Mouse (Mus musculus): Measurements from ENCODE around the gene Ptprs. TPM values are rescaled to one million over a fixed set of nuclear protein-coding genes. Genes with fewer than 3 reads are reported as not detected.
A peak's percentile ranks its signal among the peaks of the same experiment; 100 is the strongest.

Ptprs gene
- polyA plus RNA-seq, 1 experiment, result 56.8 TPM

DNA sequence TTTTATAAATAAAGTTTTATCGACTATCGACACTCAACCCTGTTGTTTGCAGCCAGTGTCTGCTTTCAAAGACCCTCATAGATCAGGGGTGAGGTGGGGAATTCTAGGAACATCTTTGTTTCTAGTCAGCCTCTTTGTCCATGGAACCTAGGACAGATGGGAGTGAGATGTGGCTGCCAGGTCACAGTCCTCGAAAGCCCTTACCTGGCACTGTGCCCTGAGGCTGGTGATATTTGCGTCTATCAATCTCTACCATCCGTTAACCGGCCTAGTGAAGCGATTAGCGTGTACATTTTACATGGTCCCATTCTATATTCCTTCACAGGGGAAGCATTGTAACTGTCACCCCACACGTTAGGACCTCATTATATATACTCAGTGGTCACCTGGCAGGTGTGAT is 9.6 kb upstream of the Ptprs start:
- Histone ChIP-seq H3K27me3 (ENCODE audit: control insufficient read depth, insufficient read depth, insufficient read length) (no peaks in the 10 kb centered on the region), H3K79me2 (ENCODE audit: control insufficient read depth, insufficient read depth) (no peaks in the 10 kb centered on the region), H3ac (ENCODE audit: control insufficient read depth, insufficient read length, low read depth) (no peak overlapping the region), H3K36me3 (ENCODE audit: control insufficient read depth, insufficient read depth) (no peaks in the 10 kb centered on the region), H3K79me3 (ENCODE audit: low read depth) (no peaks in the 10 kb centered on the region), H3K4me3 (ENCODE audit: insufficient read depth, poor library complexity, severe bottlenecking) (no peak overlapping the region)
- TF ChIP-seq MYOD1 (IDR thresholded peaks at IDR 0.05; ENCODE audit: control insufficient read depth, insufficient read length, low read depth) (no peak), CTCF (IDR thresholded peaks at IDR 0.05; ENCODE audit: control insufficient read depth, insufficient read depth, insufficient read length) (no peak), MYOG (IDR thresholded peaks at IDR 0.05; ENCODE audit: control insufficient read depth, extremely low read depth, insufficient read length) (no peak), USF1 (IDR thresholded peaks at IDR 0.05; ENCODE audit: low read depth) (no peak), MAX (IDR thresholded peaks at IDR 0.05) (no peak), CEBPB (IDR thresholded peaks at IDR 0.05; ENCODE audit: low read depth) (no peak), FOSL1 (IDR thresholded peaks at IDR 0.05; ENCODE audit: insufficient read depth, low read length, poor library complexity, severe bottlenecking) (no peak)

DNA sequence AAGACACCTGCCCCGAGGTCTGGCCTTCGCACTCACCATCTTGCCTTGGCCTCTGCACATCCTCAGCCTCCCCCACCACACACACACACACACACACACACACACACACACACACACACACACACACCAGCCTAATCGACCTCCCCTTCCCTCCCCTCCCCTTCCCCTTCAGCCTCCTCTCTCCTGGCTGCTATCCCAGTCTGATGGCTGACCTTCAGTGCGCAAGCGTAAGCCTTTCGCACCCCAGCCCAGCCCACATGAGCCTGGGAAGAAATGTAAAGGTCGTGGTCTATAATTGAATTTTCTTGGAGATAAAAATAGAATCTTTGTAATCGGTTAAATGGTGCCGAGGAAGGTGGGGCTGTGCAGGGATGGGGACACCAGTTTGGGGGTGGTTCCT is 8.8 kb upstream of the Ptprs start:
- H3K27me3 ChIP-seq (ENCODE audit: control insufficient read depth, insufficient read depth, insufficient read length), result no peaks in the 10 kb centered on the region
- H3K79me3 ChIP-seq (ENCODE audit: low read depth), result no peaks in the 10 kb centered on the region
- H3K36me3 ChIP-seq (ENCODE audit: control insufficient read depth, insufficient read depth), result no peaks in the 10 kb centered on the region
- H3K79me2 ChIP-seq (ENCODE audit: control insufficient read depth, insufficient read depth), result no peaks in the 10 kb centered on the region
- no peak overlapping the region for H3K4me3 ChIP-seq (ENCODE audit: insufficient read depth, poor library complexity, severe bottlenecking)
- H3ac ChIP-seq (ENCODE audit: control insufficient read depth, insufficient read length, low read depth), result no peak overlapping the region
- TF ChIP-seq MYOG (IDR thresholded peaks at IDR 0.05; ENCODE audit: control insufficient read depth, extremely low read depth, insufficient read length), result no peak
- TF ChIP-seq CEBPB (IDR thresholded peaks at IDR 0.05; ENCODE audit: low read depth), result no peak

DNA sequence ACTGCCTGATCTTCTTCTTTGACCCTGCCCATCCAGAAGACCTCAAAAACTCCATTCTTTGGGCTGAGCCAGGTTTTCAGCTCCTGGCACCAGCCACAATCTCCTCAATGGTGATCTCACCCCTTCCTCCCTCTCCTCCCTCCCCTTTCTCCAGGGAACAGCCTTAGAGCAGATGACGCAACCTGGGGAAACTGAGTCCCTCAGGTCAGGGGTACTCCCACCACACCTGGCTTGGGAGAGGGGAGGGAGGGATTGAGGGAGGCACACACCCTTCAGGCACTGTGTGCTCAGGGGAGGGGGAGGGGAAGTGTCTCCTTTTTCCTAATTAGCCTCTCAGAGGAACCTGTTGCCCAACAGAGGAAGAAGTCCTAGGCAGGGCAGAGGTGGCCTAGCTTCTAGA is 6.4 kb upstream of the Ptprs start:
- Histone ChIP-seq H3K79me3 (ENCODE audit: low read depth) (no peaks in the 10 kb centered on the region), H3K36me3 (ENCODE audit: control insufficient read depth, insufficient read depth) (no peaks in the 10 kb centered on the region), H3ac (ENCODE audit: control insufficient read depth, insufficient read length, low read depth) (no peak overlapping the region), H3K4me3 (ENCODE audit: insufficient read depth, poor library complexity, severe bottlenecking) (no peak overlapping the region), H3K27me3 (ENCODE audit: control insufficient read depth, insufficient read depth, insufficient read length) (no peaks in the 10 kb centered on the region), H3K79me2 (ENCODE audit: control insufficient read depth, insufficient read depth) (no peaks in the 10 kb centered on the region)
- TF ChIP-seq MYOD1 (IDR thresholded peaks at IDR 0.05; ENCODE audit: control insufficient read depth, insufficient read length, low read depth) (no peak), CEBPB (IDR thresholded peaks at IDR 0.05; ENCODE audit: low read depth) (no peak)

DNA sequence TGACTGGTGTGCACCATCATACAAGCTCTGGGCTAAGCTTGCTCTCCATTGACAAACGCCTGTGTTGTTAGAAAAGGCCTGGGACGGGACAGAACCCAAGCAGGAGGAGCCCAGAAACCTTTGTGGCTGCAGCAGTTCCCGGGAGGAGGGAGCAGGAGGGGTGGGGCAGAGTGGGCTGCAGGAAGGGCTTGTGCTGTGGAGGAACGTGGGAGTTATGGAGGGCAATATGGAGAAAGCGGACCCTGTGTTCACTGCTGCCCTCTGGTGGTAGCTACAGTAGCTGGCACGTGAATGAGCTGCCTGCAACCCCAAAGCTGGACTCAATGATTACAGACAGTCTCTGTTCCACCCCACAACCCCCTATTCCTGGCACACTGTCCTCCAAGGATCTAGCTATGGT is 3.1 kb upstream of the Ptprs start:
- Histone ChIP-seq H3ac (ENCODE audit: control insufficient read depth, insufficient read length, low read depth) (no peak overlapping the region), H3K36me3 (ENCODE audit: control insufficient read depth, insufficient read depth) (no peaks in the 10 kb centered on the region), H3K27me3 (ENCODE audit: control insufficient read depth, insufficient read depth, insufficient read length) (no peaks in the 10 kb centered on the region), H3K79me3 (ENCODE audit: low read depth) (peaks cover 6% of the 10 kb centered on the region), H3K79me2 (ENCODE audit: control insufficient read depth, insufficient read depth) (peaks cover 18% of the 10 kb centered on the region), H3K4me3 (ENCODE audit: insufficient read depth, poor library complexity, severe bottlenecking) (no peak overlapping the region)
- peak; percentile 85 for TF ChIP-seq CTCF (IDR thresholded peaks at IDR 0.05; ENCODE audit: control insufficient read depth, insufficient read depth, insufficient read length)
- peak; percentile 77 for TF ChIP-seq MAX (IDR thresholded peaks at IDR 0.05)
- no peak for TF ChIP-seq USF1 (IDR thresholded peaks at IDR 0.05; ENCODE audit: low read depth)

DNA sequence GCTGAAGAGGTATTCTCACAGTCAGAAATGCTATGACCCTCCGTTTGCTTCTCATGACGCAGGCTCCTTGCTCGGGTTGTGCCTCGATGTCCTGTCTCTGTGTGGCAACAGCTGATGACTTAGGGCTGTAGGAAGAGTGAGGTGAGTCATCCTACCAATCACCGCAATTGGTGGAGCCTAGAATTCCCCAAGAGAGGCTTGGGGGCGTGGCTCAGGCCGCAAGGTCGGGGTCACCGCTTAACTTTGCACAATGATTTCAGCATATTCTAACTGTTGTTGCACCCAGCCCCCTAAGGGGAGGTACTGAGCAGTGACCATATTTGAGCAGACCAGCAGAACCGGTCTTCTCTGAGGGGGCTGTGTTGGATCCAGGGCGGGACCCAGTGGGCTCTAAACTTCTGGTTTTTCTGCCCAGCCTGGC is 1.9 kb upstream of the Ptprs start:
- Histone ChIP-seq H3K27me3 (ENCODE audit: control insufficient read depth, insufficient read depth, insufficient read length) (no peaks in the 10 kb centered on the region), H3K79me2 (ENCODE audit: control insufficient read depth, insufficient read depth) (peaks cover 30% of the 10 kb centered on the region), H3K4me3 (ENCODE audit: insufficient read depth, poor library complexity, severe bottlenecking) (no peak overlapping the region), H3K79me3 (ENCODE audit: low read depth) (peaks cover 14% of the 10 kb centered on the region), H3ac (ENCODE audit: control insufficient read depth, insufficient read length, low read depth) (no peak overlapping the region), H3K36me3 (ENCODE audit: control insufficient read depth, insufficient read depth) (no peaks in the 10 kb centered on the region)
- no peak for TF ChIP-seq MYOG (IDR thresholded peaks at IDR 0.05; ENCODE audit: control insufficient read depth, extremely low read depth, insufficient read length)
- no peak for TF ChIP-seq USF1 (IDR thresholded peaks at IDR 0.05; ENCODE audit: low read depth)
- peak; percentile 49 for TF ChIP-seq FOSL1 (IDR thresholded peaks at IDR 0.05; ENCODE audit: insufficient read depth, low read length, poor library complexity, severe bottlenecking)
- TF ChIP-seq MYOD1 (IDR thresholded peaks at IDR 0.05; ENCODE audit: control insufficient read depth, insufficient read length, low read depth), result peak; percentile 77
- peak; percentile 40 for TF ChIP-seq CEBPB (IDR thresholded peaks at IDR 0.05; ENCODE audit: low read depth)
- TF ChIP-seq CTCF (IDR thresholded peaks at IDR 0.05; ENCODE audit: control insufficient read depth, insufficient read depth, insufficient read length), result no peak
- peak; percentile 63 for TF ChIP-seq MAX (IDR thresholded peaks at IDR 0.05)

DNA sequence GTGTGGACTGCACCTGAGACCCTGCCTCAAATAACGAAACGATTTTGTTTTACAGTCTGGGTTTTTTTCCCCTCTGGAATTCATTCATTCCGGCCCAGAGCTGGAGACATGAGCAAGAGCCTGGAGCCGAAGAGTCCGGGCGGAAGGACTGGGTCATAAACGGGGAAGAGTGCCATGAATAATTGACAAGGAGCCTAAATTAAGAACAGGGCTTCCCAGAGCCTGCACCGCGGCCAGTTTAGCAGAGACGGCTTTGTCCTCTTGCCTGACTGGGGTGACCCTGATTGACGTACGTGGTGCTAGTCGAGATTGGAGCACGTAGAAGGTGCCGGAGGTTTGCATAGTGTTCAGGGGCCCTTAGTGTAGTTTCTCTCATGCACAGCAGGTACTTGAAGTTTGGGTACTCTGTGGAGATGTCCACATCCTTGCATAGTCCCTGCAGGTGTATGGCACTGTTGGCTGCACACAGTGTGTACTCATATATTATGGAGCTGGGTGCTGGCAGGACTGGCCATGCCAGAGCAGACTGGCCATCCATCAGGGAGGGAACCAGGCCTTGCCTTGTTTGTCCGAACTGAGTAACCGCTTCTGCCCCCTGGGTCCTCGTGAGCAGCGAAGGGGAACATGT is 1.0 kb upstream of the Ptprs start:
- H3K27me3 ChIP-seq (ENCODE audit: control insufficient read depth, insufficient read depth, insufficient read length), result no peaks in the 10 kb centered on the region
- peaks cover 37% of the 10 kb centered on the region for H3K79me2 ChIP-seq (ENCODE audit: control insufficient read depth, insufficient read depth)
- TF ChIP-seq USF1 (IDR thresholded peaks at IDR 0.05; ENCODE audit: low read depth) (no peak), CEBPB (IDR thresholded peaks at IDR 0.05; ENCODE audit: low read depth) (no peak), MYOD1 (IDR thresholded peaks at IDR 0.05; ENCODE audit: control insufficient read depth, insufficient read length, low read depth) (no peak), FOSL1 (IDR thresholded peaks at IDR 0.05; ENCODE audit: insufficient read depth, low read length, poor library complexity, severe bottlenecking) (no peak), CTCF (IDR thresholded peaks at IDR 0.05; ENCODE audit: control insufficient read depth, insufficient read depth, insufficient read length) (no peak), MAX (IDR thresholded peaks at IDR 0.05) (no peak), MYOG (IDR thresholded peaks at IDR 0.05; ENCODE audit: control insufficient read depth, extremely low read depth, insufficient read length) (no peak)
- no peaks in the 10 kb centered on the region for H3K36me3 ChIP-seq (ENCODE audit: control insufficient read depth, insufficient read depth)
- no peak overlapping the region for H3ac ChIP-seq (ENCODE audit: control insufficient read depth, insufficient read length, low read depth)
- H3K79me3 ChIP-seq (ENCODE audit: low read depth), result peaks cover 20% of the 10 kb centered on the region
- H3K4me3 ChIP-seq (ENCODE audit: insufficient read depth, poor library complexity, severe bottlenecking), result no peak overlapping the region

Data from C2C12 (cell line).